Mouse (Mus musculus): ENCODE data around the gene Tmc8. TPM values are rescaled to one million over a fixed set of nuclear protein-coding genes. Genes with fewer than 3 reads are reported as not detected.

Tmc8 gene
- 18.6 and 18.8 TPM in 2 replicates for polyA plus RNA-seq (2014; fragmentation: Nextera tagmentation; extraction: Ambion mirVana)

- peak within 1 kb of the TSS; percentile 100 for H3K4me2 ChIP-seq
- DNase-seq (ENCODE audit: low spot score) (peak; percentile 70), ATAC-seq (replicated peaks; ENCODE audit: low FRiP score) (peak; percentile 54)
- H3K4me3 ChIP-seq (ENCODE audit: low read depth, low read length): peak within 1 kb of the TSS; percentile 66
- H3K27ac ChIP-seq (ENCODE audit: low read depth, low read length): peak within 1 kb of the TSS; percentile 99
- H3K27me3 ChIP-seq (replicated peaks; ENCODE audit: control insufficient read depth, insufficient read depth, low read length): peaks cover 2% of the 10 kb centered on the region; the same call in 1 of the 2 replicates
- H3K36me3 ChIP-seq (ENCODE audit: control insufficient read depth, insufficient read depth, low read length): peaks cover 8% of the 10 kb centered on the region
- 21% methylated on average over 24 of the region's 24 CpGs for WGBS
- peak within 1 kb of the TSS; percentile 95 for H3K9ac ChIP-seq (ENCODE audit: low read depth, low read length)
- peaks cover 44% of the 10 kb centered on the region for H3K4me1 ChIP-seq (replicated peaks; ENCODE audit: control insufficient read depth, insufficient read depth, low read length)
- H3K9me3 ChIP-seq (ENCODE audit: control insufficient read depth, low read length): no peaks in the 10 kb centered on the region
Measured at GRCm38 (mm10) chr11:117781993-117782704, at the start of gene Tmc8, which contains the start of gene Tmc6. Gene Tmc8, plus strand, starts transcription at chr11:117782076. Gene Tmc6, minus strand, starts transcription at chr11:117782198.

- ATAC-seq (replicated peaks; ENCODE audit: low FRiP score) (no peak), DNase-seq (ENCODE audit: low spot score) (no peak)
- no peak overlapping the region for H3K4me3 ChIP-seq (ENCODE audit: low read depth, low read length)
- H3K4me1 ChIP-seq (replicated peaks; ENCODE audit: control insufficient read depth, insufficient read depth, low read length): no peaks in the 10 kb centered on the region
- H3K4me2 ChIP-seq: no peak overlapping the region
- 74% methylated on average over 5 of the region's 5 CpGs for WGBS
- H3K9me3 ChIP-seq (ENCODE audit: control insufficient read depth, low read length): no peaks in the 10 kb centered on the region
- no peak overlapping the region for H3K9ac ChIP-seq (ENCODE audit: low read depth, low read length)
- H3K27me3 ChIP-seq (replicated peaks; ENCODE audit: control insufficient read depth, insufficient read depth, low read length): no peaks in the 10 kb centered on the region
- H3K36me3 ChIP-seq (ENCODE audit: control insufficient read depth, insufficient read depth, low read length): peaks cover 19% of the 10 kb centered on the region
- H3K27ac ChIP-seq (ENCODE audit: low read depth, low read length): no peak overlapping the region
Measured at GRCm38 (mm10) chr11:117736037-117736689, 45.7 kb upstream of the Tmc8 start.

GRCm38 (mm10) chr11:117738123-117738522 is 43.8 kb upstream of the Tmc8 start:
- Histone ChIP-seq H3K36me3 (ENCODE audit: control insufficient read depth, insufficient read depth, low read length) (peaks cover 30% of the 10 kb centered on the region), H3K4me2 (no peak overlapping the region)
- 90% methylated on average over 5 of the region's 5 CpGs for WGBS

GRCm38 (mm10) chr11:117741128-117741527 is 40.7 kb upstream of the Tmc8 start:
- Histone ChIP-seq H3K27ac (ENCODE audit: low read depth, low read length) (no peak overlapping the region), H3K27me3 (replicated peaks; ENCODE audit: control insufficient read depth, insufficient read depth, low read length) (no peaks in the 10 kb centered on the region), H3K9me3 (ENCODE audit: control insufficient read depth, low read length) (no peaks in the 10 kb centered on the region), H3K36me3 (ENCODE audit: control insufficient read depth, insufficient read depth, low read length) (peaks cover 39% of the 10 kb centered on the region), H3K4me1 (replicated peaks; ENCODE audit: control insufficient read depth, insufficient read depth, low read length) (no peaks in the 10 kb centered on the region; the same call in 1 of the 2 replicates), H3K4me2 (no peak overlapping the region), H3K9ac (ENCODE audit: low read depth, low read length) (no peak overlapping the region), H3K4me3 (ENCODE audit: low read depth, low read length) (no peak overlapping the region)
- ATAC-seq (replicated peaks; ENCODE audit: low FRiP score) (no peak), DNase-seq (ENCODE audit: low spot score) (no peak)
- WGBS: 88% methylated on average over 6 of the region's 6 CpGs

More at GRCm38 (mm10) chr11:117738123-117738522, 43.8 kb upstream of the Tmc8 start:
- no peaks in the 10 kb centered on the region for H3K9me3 ChIP-seq (ENCODE audit: control insufficient read depth, low read length)
- DNase-seq (ENCODE audit: low spot score) (no peak), ATAC-seq (replicated peaks; ENCODE audit: low FRiP score) (no peak)
- no peak overlapping the region for H3K27ac ChIP-seq (ENCODE audit: low read depth, low read length)
- no peaks in the 10 kb centered on the region; the same call in 1 of the 2 replicates for H3K4me1 ChIP-seq (replicated peaks; ENCODE audit: control insufficient read depth, insufficient read depth, low read length)
- no peak overlapping the region for H3K9ac ChIP-seq (ENCODE audit: low read depth, low read length)
- no peak overlapping the region for H3K4me3 ChIP-seq (ENCODE audit: low read depth, low read length)
- H3K27me3 ChIP-seq (replicated peaks; ENCODE audit: control insufficient read depth, insufficient read depth, low read length): no peaks in the 10 kb centered on the region

GRCm38 (mm10) chr11:117742243-117742642 is 39.6 kb upstream of the Tmc8 start:
- no peak overlapping the region for H3K4me2 ChIP-seq
- H3K4me1 ChIP-seq (replicated peaks; ENCODE audit: control insufficient read depth, insufficient read depth, low read length): no peaks in the 10 kb centered on the region; the same call in 1 of the 2 replicates
- no peaks in the 10 kb centered on the region for H3K9me3 ChIP-seq (ENCODE audit: control insufficient read depth, low read length)
- H3K27me3 ChIP-seq (replicated peaks; ENCODE audit: control insufficient read depth, insufficient read depth, low read length): no peaks in the 10 kb centered on the region
- ATAC-seq (replicated peaks; ENCODE audit: low FRiP score): no peak
- 75% methylated on average over 8 of the region's 8 CpGs for WGBS
- H3K36me3 ChIP-seq (ENCODE audit: control insufficient read depth, insufficient read depth, low read length): peaks cover 39% of the 10 kb centered on the region
- no peak overlapping the region for H3K9ac ChIP-seq (ENCODE audit: low read depth, low read length)
- H3K27ac ChIP-seq (ENCODE audit: low read depth, low read length): no peak overlapping the region
- H3K4me3 ChIP-seq (ENCODE audit: low read depth, low read length): no peak overlapping the region
- DNase-seq (ENCODE audit: low spot score): no peak

- no peak overlapping the region for H3K4me3 ChIP-seq (ENCODE audit: low read depth, low read length)
- H3K27ac ChIP-seq (ENCODE audit: low read depth, low read length): no peak overlapping the region
- no peak for DNase-seq (ENCODE audit: low spot score)
- ATAC-seq (replicated peaks; ENCODE audit: low FRiP score): no peak
- no peaks in the 10 kb centered on the region for H3K9me3 ChIP-seq (ENCODE audit: control insufficient read depth, low read length)
- peaks cover 39% of the 10 kb centered on the region for H3K36me3 ChIP-seq (ENCODE audit: control insufficient read depth, insufficient read depth, low read length)
- no peaks in the 10 kb centered on the region; the same call in 1 of the 2 replicates for H3K4me1 ChIP-seq (replicated peaks; ENCODE audit: control insufficient read depth, insufficient read depth, low read length)
- 79% methylated on average over 8 of the region's 8 CpGs for WGBS
- H3K9ac ChIP-seq (ENCODE audit: low read depth, low read length): no peak overlapping the region
- H3K27me3 ChIP-seq (replicated peaks; ENCODE audit: control insufficient read depth, insufficient read depth, low read length): no peaks in the 10 kb centered on the region
- H3K4me2 ChIP-seq: no peak overlapping the region
Measured at GRCm38 (mm10) chr11:117742715-117743114, 39.2 kb upstream of the Tmc8 start.

GRCm38 (mm10) chr11:117743454-117744030 is 38.3 kb upstream of the Tmc8 start:
- Histone ChIP-seq H3K4me3 (ENCODE audit: low read depth, low read length) (no peak overlapping the region), H3K9me3 (ENCODE audit: control insufficient read depth, low read length) (no peaks in the 10 kb centered on the region), H3K9ac (ENCODE audit: low read depth, low read length) (no peak overlapping the region), H3K4me2 (no peak overlapping the region), H3K27me3 (replicated peaks; ENCODE audit: control insufficient read depth, insufficient read depth, low read length) (no peaks in the 10 kb centered on the region), H3K4me1 (replicated peaks; ENCODE audit: control insufficient read depth, insufficient read depth, low read length) (no peaks in the 10 kb centered on the region; the same call in 1 of the 2 replicates), H3K36me3 (ENCODE audit: control insufficient read depth, insufficient read depth, low read length) (peaks cover 40% of the 10 kb centered on the region), H3K27ac (ENCODE audit: low read depth, low read length) (no peak overlapping the region)
- 0 out of 2 replicates have a peak, but pooled peaks have one; percentile 41 for ATAC-seq (replicated peaks; ENCODE audit: low FRiP score)
- WGBS: 50% methylated on average over 4 of the region's 4 CpGs
- no peak for DNase-seq (ENCODE audit: low spot score)

GRCm38 (mm10) chr11:117748628-117749027 is 33.2 kb upstream of the Tmc8 start:
- Histone ChIP-seq H3K9me3 (ENCODE audit: control insufficient read depth, low read length) (no peaks in the 10 kb centered on the region), H3K27ac (ENCODE audit: low read depth, low read length) (no peak overlapping the region), H3K4me3 (ENCODE audit: low read depth, low read length) (no peak overlapping the region), H3K27me3 (replicated peaks; ENCODE audit: control insufficient read depth, insufficient read depth, low read length) (no peaks in the 10 kb centered on the region), H3K9ac (ENCODE audit: low read depth, low read length) (no peak overlapping the region), H3K4me2 (no peak overlapping the region), H3K4me1 (replicated peaks; ENCODE audit: control insufficient read depth, insufficient read depth, low read length) (no peaks in the 10 kb centered on the region), H3K36me3 (ENCODE audit: control insufficient read depth, insufficient read depth, low read length) (peaks cover 23% of the 10 kb centered on the region)
- no peak for DNase-seq (ENCODE audit: low spot score)
- 81% methylated on average over 4 of the region's 4 CpGs for WGBS
- ATAC-seq (replicated peaks; ENCODE audit: low FRiP score): no peak
